Mouse (Mus musculus): ENCODE data around the gene Trim2.

- TF ChIP-seq POLR2A (IDR thresholded peaks at IDR 0.05; ENCODE audit: insufficient read length, low read depth) (no peak), MAX (IDR thresholded peaks at IDR 0.05; ENCODE audit: low read depth) (no peak), TCF12 (IDR thresholded peaks at IDR 0.05; ENCODE audit: insufficient read depth, poor library complexity, severe bottlenecking) (no peak), POLR2AphosphoS2 (IDR thresholded peaks at IDR 0.05; ENCODE audit: insufficient read length, low read depth) (no peak), REST (IDR thresholded peaks at IDR 0.05; ENCODE audit: insufficient read depth, insufficient read length) (no peak), USF1 (IDR thresholded peaks at IDR 0.05; ENCODE audit: low read depth) (no peak), MYOG (IDR thresholded peaks at IDR 0.05; ENCODE audit: control insufficient read depth in 1 of 3, insufficient read depth in 1 of 3, insufficient read length in 2 of 3, low read depth in 2 of 3) (no peak), MYOD1 (IDR thresholded peaks at IDR 0.05; ENCODE audit: control insufficient read depth in 1 of 3, insufficient read length in 2 of 3, low read depth in 2 of 3) (no peak), E2F4 (IDR thresholded peaks at IDR 0.05; ENCODE audit: insufficient read depth) (no peak), TCF3 (IDR thresholded peaks at IDR 0.05; ENCODE audit: insufficient read length, low read depth) (no peak), CEBPB (IDR thresholded peaks at IDR 0.05; ENCODE audit: insufficient read depth, poor library complexity, severe bottlenecking) (no peak)
Measured at GRCm38 (mm10) chr3:84118718-84119117, 188.0 kb downstream of the Trim2 start.

All from myocyte (in vitro differentiated cells).